Mouse (Mus musculus) embryonic facial prominence, embryonic 13.5 days (tissue): Measurements from ENCODE around the gene Cytip. TPM values are rescaled to one million over a fixed set of nuclear protein-coding genes. Genes with fewer than 3 reads are reported as not detected.

ENCODE experiments used
- ATAC-seq: fragments of 200-750 bp; cut with Nextera tagmentation; 2 replicates; pipeline ENCODE4 v1.8.0; 2017; ENCODE audit warnings: low read depth; ENCODE audit not compliant: insufficient number of reproducible peaks, insufficient read depth, low FRiP score, low TSS enrichment
- H3K27ac ChIP-seq: fragments of 300-500 bp; sonication (generic); 2 replicates; pipeline ENCODE4 v1.5.1; 2015; ENCODE audit warnings: moderate library complexity, mild to moderate bottlenecking, inconsistent platforms
- H3K27me3 ChIP-seq: fragments of 300-500 bp; sonication (generic); 2 replicates; pipeline ENCODE4 v1.6.1; 2015; ENCODE audit warnings: mild to moderate bottlenecking, inconsistent platforms
- H3K36me3 ChIP-seq: fragments of 300-500 bp; sonication (generic); 2 replicates; pipeline ENCODE4 v1.6.1; 2015; ENCODE audit warnings: mild to moderate bottlenecking, inconsistent platforms
- H3K4me1 ChIP-seq: fragments of 300-500 bp; sonication (generic); 2 replicates; pipeline ENCODE4 v1.6.1; 2015; ENCODE audit warnings: inconsistent platforms
- H3K4me2 ChIP-seq: fragments of 300-500 bp; sonication (generic); 2 replicates; pipeline ENCODE4 v1.6.1; 2015; ENCODE audit warnings: moderate library complexity, mild to moderate bottlenecking, inconsistent platforms
- H3K4me3 ChIP-seq: fragments of 300-500 bp; sonication (generic); 2 replicates; pipeline ENCODE4 v1.5.1; 2015; ENCODE audit warnings: mild to moderate bottlenecking, inconsistent platforms
- H3K9ac ChIP-seq: fragments of 300-500 bp; sonication (generic); 2 replicates; pipeline ENCODE4 v1.6.1; 2015; ENCODE audit warnings: mild to moderate bottlenecking, inconsistent platforms
- H3K9me3 ChIP-seq: fragments of 300-500 bp; sonication (generic); 2 replicates; pipeline ENCODE4 v1.6.1; 2016; ENCODE audit warnings: inconsistent platforms
- WGBS: fragments of 180-500 bp; shearing (Covaris S2); methylation state at CpG from one replicate; pipeline ENCODE4 v1.1.7; 2015; ENCODE audit warnings: mixed read lengths; 5-methylcytosine and 5-hydroxymethylcytosine counted together
- polyA plus RNA-seq: library from polyadenylated mRNA; unstranded; fragments of >200 nt; fragmentation: Nextera tagmentation; extraction: Ambion mirVana; gene quantifications from 2 replicates; pipeline ENCODE4 v1.2.1, GENCODE M21; 2015

Cytip gene
- polyA plus RNA-seq, 1 experiment from 2014 or later = 0.97 TPM

DNA sequence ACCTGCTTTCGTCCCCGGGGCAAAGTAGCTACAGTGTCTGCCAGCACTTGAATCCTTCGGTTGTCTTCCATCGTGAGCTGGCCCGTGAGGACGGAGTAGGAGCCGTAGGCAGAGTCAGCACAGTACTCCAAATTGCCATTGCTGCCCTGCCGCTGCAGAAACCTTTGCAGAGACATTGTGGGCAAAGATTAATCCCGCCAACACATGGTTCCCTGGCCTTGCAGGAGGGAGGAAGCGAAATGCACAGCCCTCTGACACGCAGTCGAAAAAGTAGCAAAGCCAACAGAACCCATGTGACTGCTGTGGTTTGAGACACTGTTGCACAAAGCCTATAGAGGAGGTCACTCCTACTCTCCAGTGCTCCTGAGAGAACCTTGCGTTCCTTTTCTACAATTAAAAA, 35.5 kb downstream of the Cytip start:
- 88% methylated on average over 13 of the region's 13 CpGs for WGBS
- H3K9ac ChIP-seq = no peak overlapping the region
- ATAC-seq = no peak

DNA sequence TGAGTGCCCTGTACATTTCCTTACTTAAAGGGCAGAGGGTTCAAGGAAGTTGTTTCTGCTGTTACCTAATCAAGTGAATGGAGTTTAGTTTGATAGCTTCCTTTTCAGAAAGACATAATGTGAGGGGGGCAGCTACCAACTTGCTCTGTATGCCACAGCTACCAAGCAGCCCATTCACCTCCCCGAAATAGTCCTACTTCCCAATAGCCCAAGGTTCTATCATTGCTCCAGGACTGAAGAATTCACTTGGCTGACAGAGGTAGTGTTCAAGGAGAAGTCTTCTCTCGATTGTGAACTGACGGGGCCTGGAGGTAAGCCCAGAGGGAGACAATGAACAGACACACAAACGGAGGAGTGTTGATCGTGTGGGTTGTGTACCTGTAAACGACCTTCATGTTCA, 36.2 kb downstream of the Cytip start:
- no peak for ATAC-seq
- no peak overlapping the region for H3K4me3 ChIP-seq
- H3K36me3 ChIP-seq = no peaks in the 10 kb centered on the region
- no peak overlapping the region for H3K27ac ChIP-seq
- no peaks in the 10 kb centered on the region for H3K9me3 ChIP-seq
- H3K4me1 ChIP-seq = 0 out of 2 replicates have a peak, but pooled peaks cover 5% of the 10 kb centered on the region
- no peak overlapping the region for H3K9ac ChIP-seq
- no peaks in the 10 kb centered on the region for H3K27me3 ChIP-seq
- no peak overlapping the region for H3K4me2 ChIP-seq
- WGBS = 93% methylated on average over 6 of the region's 6 CpGs

More for the DNA sequence above, 35.5 kb downstream of the Cytip start:
- H3K4me2 ChIP-seq = no peak overlapping the region
- no peak overlapping the region for H3K4me3 ChIP-seq
- H3K9me3 ChIP-seq = no peaks in the 10 kb centered on the region
- H3K4me1 ChIP-seq = 0 out of 2 replicates have a peak, but pooled peaks cover 5% of the 10 kb centered on the region
- H3K36me3 ChIP-seq = no peaks in the 10 kb centered on the region
- H3K27ac ChIP-seq = no peak overlapping the region
- H3K27me3 ChIP-seq = no peaks in the 10 kb centered on the region

DNA sequence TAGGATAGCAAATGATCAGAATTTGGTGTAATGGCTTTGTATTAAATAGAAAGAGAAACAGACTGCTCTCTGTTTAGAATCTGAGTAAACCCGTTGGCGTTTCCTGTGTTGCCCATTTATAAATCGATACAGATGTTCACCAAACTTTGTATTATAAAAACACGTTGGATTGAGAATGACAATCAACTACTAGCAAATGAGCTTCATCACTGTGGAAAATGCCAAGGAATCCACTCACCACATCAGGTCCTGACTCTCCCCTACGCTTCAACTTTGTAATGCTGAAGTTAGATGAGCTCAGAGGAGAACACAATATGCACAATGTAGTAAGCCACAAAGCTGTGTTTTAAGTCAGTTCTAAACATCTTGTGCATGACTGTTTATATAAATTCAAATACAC, 36.8 kb downstream of the Cytip start:
- Histone ChIP-seq H3K9me3 (no peaks in the 10 kb centered on the region), H3K4me3 (no peak overlapping the region), H3K27ac (no peak overlapping the region), H3K4me1 (0 out of 2 replicates have a peak, but pooled peaks cover 5% of the 10 kb centered on the region), H3K9ac (no peak overlapping the region), H3K36me3 (no peaks in the 10 kb centered on the region), H3K27me3 (no peaks in the 10 kb centered on the region), H3K4me2 (no peak overlapping the region)
- 47% methylated on average over 5 of the region's 5 CpGs for WGBS
- no peak for ATAC-seq

DNA sequence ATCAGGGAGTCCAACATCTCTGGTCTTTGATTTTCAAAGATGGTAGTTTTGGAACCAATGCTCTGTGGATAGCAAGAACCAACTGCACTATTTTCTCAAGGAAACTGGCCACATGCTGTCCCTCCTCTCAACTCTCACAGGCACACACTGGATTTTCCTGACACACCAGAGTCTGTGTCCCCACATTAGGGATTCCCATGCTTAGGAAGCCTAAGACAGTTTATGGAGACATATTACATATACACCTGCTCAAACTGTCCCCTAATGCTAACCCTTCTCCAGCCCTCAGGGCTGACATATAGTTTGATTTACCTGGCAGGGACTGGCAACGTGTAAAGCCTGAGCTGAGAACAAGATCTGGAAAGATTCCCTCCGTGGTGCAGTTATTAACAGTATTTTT, 37.2 kb downstream of the Cytip start:
- no peak overlapping the region for H3K4me3 ChIP-seq
- H3K4me2 ChIP-seq = no peak overlapping the region
- H3K27ac ChIP-seq = no peak overlapping the region
- H3K4me1 ChIP-seq = 0 out of 2 replicates have a peak, but pooled peaks cover 5% of the 10 kb centered on the region
- no peak overlapping the region for H3K9ac ChIP-seq
- no peaks in the 10 kb centered on the region for H3K9me3 ChIP-seq
- H3K36me3 ChIP-seq = no peaks in the 10 kb centered on the region
- no peaks in the 10 kb centered on the region for H3K27me3 ChIP-seq
- WGBS = 41% methylated on average over 2 of the region's 2 CpGs
- ATAC-seq = no peak

DNA sequence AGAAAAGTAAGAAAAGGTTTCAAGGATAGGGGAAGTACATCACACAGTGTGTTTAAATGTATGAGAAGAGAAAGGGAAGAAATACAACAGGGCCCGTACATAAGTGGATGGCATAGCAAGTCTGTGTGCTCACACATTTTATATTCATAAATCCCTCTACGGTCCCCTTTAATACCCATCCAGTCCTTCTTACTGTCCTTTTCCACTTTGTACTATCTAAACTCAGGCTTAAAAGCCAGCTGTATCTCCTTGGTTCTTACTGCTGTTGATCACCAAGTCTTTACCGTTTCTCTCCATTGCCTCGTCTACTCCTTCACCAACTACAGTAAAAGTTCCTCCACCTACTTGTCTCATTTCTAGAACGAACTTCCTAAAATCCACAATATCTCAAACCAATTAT, 37.9 kb downstream of the Cytip start:
- H3K4me1 ChIP-seq = 0 out of 2 replicates have a peak, but pooled peaks cover 5% of the 10 kb centered on the region
- H3K27me3 ChIP-seq = no peaks in the 10 kb centered on the region
- ATAC-seq = no peak
- H3K27ac ChIP-seq = no peak overlapping the region
- H3K9me3 ChIP-seq = no peaks in the 10 kb centered on the region
- H3K9ac ChIP-seq = no peak overlapping the region
- no peaks in the 10 kb centered on the region for H3K36me3 ChIP-seq
- WGBS = 93% methylated on average over 5 of the region's 5 CpGs
- H3K4me2 ChIP-seq = no peak overlapping the region
- H3K4me3 ChIP-seq = no peak overlapping the region

DNA sequence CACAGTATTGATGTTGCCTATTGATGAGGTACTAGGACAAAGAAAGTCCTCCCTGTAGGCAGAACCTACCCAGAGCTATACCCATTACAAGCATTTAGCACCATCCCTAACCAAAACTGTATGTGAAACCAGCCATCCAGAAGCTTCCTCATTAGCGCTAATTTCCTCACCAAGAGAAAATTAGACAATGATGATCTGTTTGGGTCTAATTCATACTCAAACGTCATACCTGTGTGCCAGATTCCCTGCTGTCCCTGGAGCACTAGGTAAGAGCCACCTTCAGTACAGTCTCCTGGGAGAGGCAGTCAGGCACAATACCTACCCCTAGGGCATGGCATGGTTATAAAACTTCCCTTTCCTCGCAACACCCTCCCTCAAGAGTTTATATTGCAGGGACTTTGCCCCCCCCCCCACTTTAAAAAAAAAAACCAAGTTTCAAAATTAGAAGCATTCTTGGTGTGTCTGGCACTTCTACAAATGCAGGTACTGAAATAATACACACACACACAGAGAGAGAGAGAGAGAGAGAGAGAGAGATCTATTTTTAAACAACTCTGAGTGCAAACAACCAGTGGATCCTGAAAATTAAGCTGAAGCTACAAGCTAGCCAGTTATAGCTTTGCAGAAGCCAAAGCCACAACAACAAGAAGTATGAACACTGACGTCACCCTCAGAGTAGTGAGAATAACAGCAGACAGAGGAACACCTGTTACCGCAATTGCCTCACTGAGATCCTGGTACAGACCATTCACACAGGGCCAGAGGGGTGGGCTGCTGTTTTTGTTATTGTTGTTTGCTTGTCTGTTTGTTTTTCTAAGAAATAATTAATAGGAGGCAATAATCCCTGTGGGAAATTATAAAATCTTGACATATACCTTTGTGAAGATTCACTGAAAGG, 38.6 kb downstream of the Cytip start:
- Histone ChIP-seq H3K4me2 (no peak overlapping the region), H3K4me1 (0 out of 2 replicates have a peak, but pooled peaks cover 5% of the 10 kb centered on the region), H3K9ac (no peak overlapping the region), H3K9me3 (no peaks in the 10 kb centered on the region), H3K4me3 (no peak overlapping the region), H3K27ac (no peak overlapping the region), H3K36me3 (no peaks in the 10 kb centered on the region), H3K27me3 (no peaks in the 10 kb centered on the region)
- no peak for ATAC-seq
- WGBS = 71% methylated on average over 5 of the region's 5 CpGs

DNA sequence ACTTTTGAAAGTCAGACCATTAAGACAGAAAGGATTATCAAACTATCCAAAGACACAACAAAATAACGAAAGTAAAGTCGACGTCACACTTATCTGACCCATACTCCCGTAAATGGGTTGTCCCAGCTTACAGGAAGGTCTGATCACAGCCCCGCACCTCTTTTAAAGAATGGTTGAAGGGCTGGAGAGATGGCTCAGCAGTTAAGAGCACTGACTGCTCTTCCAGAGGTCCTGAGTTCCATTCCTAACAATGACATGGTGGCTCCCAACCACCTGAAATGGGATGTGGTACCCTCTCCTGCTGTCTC, 39.3 kb downstream of the Cytip start:
- H3K4me3 ChIP-seq = no peak overlapping the region
- 91% methylated on average over 5 of the region's 5 CpGs for WGBS
- H3K4me2 ChIP-seq = no peak overlapping the region
- no peaks in the 10 kb centered on the region for H3K36me3 ChIP-seq
- H3K27me3 ChIP-seq = no peaks in the 10 kb centered on the region
- H3K9ac ChIP-seq = no peak overlapping the region
- 0 out of 2 replicates have a peak, but pooled peaks cover 5% of the 10 kb centered on the region for H3K4me1 ChIP-seq
- ATAC-seq = no peak
- H3K9me3 ChIP-seq = no peaks in the 10 kb centered on the region
- H3K27ac ChIP-seq = no peak overlapping the region

DNA sequence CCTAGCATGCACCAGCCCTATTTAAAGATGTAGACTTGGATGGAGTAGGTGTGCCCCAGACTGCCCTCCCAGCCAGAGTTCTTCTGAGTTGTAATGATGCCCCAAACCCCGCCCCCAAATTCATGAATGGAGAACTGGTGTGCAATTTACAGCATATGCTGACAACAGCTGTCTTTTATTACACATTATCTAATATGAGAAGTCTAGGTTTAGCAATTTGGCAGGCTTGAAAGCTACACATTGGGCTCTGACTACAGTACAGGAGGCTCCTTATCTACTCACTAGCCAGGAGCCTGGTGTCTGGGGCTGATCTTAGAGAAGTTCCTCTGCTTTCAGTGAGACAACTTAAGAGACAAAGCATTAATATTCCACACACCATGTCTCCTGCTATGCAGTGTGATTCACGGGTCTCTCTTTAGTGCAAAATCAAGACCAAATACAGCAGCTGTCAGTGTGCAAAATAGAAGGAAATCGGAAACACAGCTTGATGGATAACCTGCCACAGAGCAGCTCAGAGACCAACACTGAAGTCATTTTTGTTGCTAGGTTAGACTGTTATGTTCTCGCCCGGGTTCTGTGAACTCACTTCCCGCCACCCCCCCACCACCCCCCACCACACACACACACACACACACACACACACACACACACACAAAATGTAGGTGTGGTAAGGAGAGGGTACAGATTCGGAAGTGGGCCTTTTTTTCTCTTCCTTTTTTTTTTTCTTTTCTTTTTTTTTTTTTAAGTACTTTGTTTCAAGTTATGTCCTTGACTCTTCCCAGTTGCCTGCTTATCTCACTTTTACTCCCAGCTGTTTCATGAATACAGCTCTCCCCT, 39.8 kb downstream of the Cytip start:
- no peak for ATAC-seq
- no peaks in the 10 kb centered on the region for H3K9me3 ChIP-seq
- 83% methylated on average over 7 of the region's 7 CpGs for WGBS
- H3K27me3 ChIP-seq = no peaks in the 10 kb centered on the region
- 0 out of 2 replicates have a peak, but pooled peaks cover 5% of the 10 kb centered on the region for H3K4me1 ChIP-seq
- no peak overlapping the region for H3K27ac ChIP-seq
- H3K4me3 ChIP-seq = no peak overlapping the region
- no peak overlapping the region for H3K4me2 ChIP-seq
- no peak overlapping the region for H3K9ac ChIP-seq
- no peaks in the 10 kb centered on the region for H3K36me3 ChIP-seq

DNA sequence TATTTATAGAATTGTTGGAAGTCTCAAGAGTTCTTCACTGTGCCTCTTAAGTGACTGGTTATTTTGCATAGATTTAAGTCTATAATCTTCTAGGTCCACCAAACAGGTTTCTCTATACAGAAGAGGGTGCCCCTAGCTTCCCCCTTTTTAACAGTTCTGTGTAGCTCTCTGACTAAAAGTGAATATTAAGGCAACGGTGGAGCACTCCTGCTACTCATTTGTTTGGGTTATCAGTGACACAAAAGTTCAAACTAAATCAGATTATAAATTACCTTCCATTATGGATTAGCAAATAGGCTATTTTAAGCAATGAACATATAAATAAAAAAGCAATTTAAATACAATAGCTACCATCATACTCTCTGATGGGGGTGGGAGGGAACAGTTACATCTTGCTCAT, 40.8 kb downstream of the Cytip start:
- H3K36me3 ChIP-seq = no peaks in the 10 kb centered on the region
- no peak for ATAC-seq
- 78% methylated on average over 1 of the region's 1 CpGs for WGBS
- H3K4me2 ChIP-seq = no peak overlapping the region
- H3K9me3 ChIP-seq = no peaks in the 10 kb centered on the region
- H3K4me1 ChIP-seq = 0 out of 2 replicates have a peak, but pooled peaks cover 5% of the 10 kb centered on the region
- no peak overlapping the region for H3K4me3 ChIP-seq
- no peak overlapping the region for H3K27ac ChIP-seq
- H3K9ac ChIP-seq = no peak overlapping the region
- no peaks in the 10 kb centered on the region for H3K27me3 ChIP-seq

DNA sequence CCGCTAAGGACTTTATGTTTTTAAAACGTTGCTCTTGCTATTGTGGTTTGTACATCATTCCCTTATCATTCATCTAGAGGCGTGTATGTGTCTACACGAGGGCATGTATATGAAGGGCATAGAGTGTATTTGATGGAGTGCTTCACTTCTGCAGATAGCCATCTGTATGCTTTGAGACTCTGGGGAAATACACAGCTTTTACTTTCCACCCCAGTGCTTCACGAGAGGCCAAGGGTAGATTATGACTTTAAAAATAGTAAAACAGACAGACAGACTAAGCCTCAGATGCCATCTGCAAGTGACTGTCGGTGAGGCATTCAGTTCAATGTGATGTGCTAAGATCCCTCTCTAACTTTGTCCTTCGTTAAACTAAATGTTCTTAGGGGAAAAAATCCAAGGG, 41.6 kb downstream of the Cytip start:
- Histone ChIP-seq H3K4me2 (no peak overlapping the region), H3K4me3 (no peak overlapping the region), H3K36me3 (no peaks in the 10 kb centered on the region), H3K9me3 (no peaks in the 10 kb centered on the region), H3K9ac (no peak overlapping the region), H3K4me1 (0 out of 2 replicates have a peak, but pooled peaks cover 5% of the 10 kb centered on the region), H3K27me3 (no peaks in the 10 kb centered on the region), H3K27ac (no peak overlapping the region)
- WGBS = 75% methylated on average over 7 of the region's 7 CpGs
- ATAC-seq = no peak

DNA sequence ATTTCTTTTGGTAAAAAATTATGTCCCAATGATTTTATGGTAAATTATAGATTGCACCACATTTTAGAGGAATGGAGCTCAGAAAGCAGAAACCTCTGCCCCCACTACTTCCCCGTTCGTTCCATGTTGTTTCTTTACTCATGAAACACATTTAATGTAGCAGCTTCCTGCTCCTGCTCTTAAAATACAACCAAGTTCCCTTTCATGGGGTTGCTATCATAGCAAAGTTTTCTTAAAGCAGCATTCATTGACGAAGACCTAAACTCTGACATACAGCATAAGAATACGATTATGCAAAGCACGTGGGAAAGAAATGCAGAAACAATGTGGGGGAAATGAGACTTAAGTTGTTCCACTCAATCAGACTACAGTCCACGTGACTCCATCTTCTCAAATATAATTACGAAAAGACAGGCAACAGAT, 45.3 kb downstream of the Cytip start:
- Histone ChIP-seq H3K36me3 (no peaks in the 10 kb centered on the region), H3K27ac (no peak overlapping the region), H3K27me3 (no peaks in the 10 kb centered on the region), H3K4me2 (no peak overlapping the region), H3K9me3 (no peaks in the 10 kb centered on the region), H3K4me1 (0 out of 2 replicates have a peak, but pooled peaks cover under 1% of the 10 kb centered on the region), H3K9ac (no peak overlapping the region), H3K4me3 (no peak overlapping the region)
- ATAC-seq = no peak
- 71% methylated on average over 7 of the region's 7 CpGs for WGBS
